Mouse (Mus musculus): Measurements from ENCODE around the gene Anapc11. TPM values are rescaled to one million over a fixed set of nuclear protein-coding genes. Genes with fewer than 3 reads are reported as not detected.

The Anapc11 gene
- total RNA-seq, 2 experiments from 2014 or later, result 75.6 to 87.1 TPM

DNA sequence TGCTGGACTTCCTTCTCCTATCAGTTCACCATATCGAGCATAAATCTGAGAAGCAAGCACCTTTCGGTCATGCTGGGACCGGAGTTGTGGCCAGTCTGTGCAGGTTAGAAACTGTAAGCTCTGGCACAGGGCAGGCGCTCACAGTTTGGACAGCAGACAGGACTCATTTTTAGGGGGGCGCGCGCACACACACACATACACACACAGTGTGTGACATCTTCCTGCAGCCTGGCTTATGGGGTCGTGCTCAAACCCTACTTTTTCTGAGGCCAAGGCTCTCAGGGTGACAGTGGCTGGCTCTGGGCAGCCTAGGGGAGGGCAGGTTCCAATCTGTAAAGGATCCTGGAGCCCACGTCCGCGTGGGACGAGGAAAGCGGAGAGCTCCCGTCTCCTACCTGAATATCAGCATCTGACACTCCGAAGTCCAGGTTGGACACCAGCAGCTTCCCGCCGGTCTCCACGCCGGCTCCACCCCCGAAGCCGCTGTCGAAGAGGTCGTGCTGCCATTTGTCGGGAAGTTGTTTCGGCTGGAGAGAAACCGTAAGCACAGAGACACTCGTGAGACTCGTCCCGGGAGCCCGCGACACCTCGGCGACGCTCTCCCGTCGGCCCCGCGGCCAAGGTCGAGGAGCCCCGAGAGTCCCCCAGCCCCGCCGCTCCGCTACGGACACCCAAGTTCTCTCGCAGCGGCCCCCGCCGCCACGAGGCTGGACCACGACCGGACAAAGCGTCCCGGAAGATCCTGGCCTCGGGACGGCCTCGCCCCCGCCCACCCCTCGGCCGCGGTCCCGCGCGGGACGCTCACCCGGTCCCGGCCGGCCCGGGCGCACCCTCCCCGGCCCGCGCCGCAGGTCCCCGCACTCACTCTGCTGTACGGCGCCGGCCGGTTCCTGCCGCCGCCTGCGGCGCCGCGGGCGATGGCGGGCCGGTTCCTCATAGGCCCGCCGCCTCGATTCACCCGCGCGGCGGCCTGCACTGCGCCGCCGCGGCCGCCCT lies 683 bp upstream of the Anapc11 start:
- intact Hi-C loops (cut with DNase I), result loop anchor here (2.0 kb wide), 1 partner anchor 15 kb away; no protein-coding TSS in a partner anchor
- DNase-seq, result no peak

DNA sequence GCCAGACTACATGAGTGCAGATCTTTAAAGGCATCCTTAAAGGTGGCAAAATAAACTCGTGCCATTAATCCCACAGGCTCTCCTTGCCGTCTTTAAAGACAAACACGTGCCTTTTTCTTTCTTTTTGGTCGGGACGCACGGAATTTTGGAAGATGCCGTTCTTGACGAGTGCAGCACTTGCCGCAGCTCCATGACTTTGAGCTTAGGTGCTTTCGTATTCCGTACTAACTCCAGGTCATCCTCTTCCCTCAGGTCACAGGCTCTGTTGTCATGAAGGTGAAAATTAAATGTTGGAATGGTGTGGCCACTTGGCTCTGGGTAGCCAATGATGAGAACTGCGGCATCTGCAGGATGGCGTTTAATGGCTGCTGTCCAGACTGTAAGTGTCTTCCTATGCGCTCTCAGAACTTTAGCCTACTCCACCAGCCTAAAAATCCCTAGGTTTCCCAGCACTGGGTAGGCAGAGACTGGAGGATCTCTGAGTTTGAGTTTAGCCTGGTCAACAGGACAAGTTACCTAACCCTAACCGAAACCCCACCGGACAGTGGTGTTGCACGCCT lies 849 bp downstream of the Anapc11 start:
- intact Hi-C loops (cut with DNase I), result loop anchor here (2.0 kb wide), 1 partner anchor 16 kb away; no protein-coding TSS in a partner anchor
- no peak for DNase-seq

DNA sequence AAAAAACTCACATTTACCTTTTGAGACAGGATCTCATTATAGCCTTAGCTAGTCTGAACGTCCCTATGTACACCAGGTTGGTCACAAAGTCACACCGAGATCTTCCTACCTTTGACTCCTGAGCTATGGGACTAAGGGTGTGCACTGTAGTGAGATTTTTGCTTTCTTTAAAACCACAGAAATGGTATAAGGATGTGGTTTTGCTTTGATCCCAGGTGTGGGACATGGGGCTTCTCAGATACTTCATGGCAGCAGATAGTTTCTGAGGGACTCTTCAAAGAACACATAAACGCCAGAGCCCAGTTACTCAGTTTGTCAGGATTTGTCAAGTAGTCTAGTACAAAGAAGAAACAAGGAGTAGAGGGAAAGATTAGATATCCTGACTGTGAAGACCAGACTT lies 2.5 kb downstream of the Anapc11 start:
- intact Hi-C loops (cut with DNase I), result no loop called here
- DNase-seq, result no peak

DNA sequence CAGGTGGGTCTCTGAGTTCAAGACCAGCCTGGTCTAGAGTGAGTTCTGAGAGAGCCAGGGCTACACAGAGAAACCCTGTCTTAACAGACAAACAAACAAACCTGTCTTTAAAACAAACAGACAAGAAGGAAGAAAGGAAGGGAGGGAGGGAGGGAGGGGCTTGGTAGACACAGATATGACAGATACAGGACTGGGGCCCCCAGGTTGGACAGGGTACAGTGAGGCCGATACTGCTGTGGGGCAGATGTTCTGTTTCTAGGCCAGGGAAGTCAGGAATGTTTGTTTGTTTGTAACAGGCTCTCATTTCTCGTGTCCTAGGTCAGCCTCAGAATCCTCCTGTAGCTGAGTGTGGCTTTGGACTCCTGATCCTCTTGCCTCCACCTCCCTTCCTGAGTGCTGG lies 5.3 kb downstream of the Anapc11 start:
- intact Hi-C loops (cut with DNase I), result no loop called here
- DNase-seq, result no peak

DNA sequence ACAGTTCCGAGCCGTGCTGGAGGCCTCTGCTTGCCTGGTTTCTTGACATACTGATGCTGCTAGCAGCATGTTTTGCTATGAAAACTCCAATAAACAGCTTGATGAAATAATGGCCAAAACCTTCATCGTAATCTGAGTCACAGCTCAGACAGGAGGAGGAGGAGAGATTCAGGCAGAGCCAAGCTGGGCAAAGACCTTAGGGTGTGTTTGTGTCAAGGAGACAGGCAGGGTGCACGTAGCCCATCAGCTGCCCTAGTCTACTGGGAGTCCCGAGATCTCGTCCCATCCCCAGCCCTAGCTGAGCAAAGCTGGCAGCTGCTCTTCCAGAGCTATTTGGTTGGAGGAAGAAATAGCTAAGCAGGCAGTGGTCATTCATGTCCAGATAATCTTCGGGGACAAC lies 7.4 kb downstream of the Anapc11 start:
- DNase-seq, result no peak
- intact Hi-C loops (cut with DNase I), result no loop called here

DNA sequence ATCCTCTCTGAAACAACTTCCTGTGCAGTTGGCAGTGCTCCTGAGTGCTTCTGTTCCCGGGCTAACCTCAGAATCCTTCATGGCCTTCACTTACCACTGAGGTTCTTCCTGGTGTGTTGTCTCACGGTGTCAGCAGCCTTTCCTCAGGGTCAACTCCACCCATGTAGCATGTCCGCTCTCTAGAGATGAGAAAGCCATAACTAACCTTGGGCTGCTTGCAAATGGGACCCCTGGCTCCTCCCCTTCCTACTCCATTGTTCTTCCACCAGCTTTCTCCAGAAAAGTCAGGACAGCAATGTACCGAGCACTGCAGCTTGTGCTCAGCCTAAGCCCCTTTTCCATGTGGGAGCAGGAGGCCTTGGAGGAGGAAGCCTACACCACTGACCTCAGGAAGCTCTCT lies 8.5 kb downstream of the Anapc11 start:
- DNase-seq, result no peak
- intact Hi-C loops (cut with DNase I), result no loop called here

DNA sequence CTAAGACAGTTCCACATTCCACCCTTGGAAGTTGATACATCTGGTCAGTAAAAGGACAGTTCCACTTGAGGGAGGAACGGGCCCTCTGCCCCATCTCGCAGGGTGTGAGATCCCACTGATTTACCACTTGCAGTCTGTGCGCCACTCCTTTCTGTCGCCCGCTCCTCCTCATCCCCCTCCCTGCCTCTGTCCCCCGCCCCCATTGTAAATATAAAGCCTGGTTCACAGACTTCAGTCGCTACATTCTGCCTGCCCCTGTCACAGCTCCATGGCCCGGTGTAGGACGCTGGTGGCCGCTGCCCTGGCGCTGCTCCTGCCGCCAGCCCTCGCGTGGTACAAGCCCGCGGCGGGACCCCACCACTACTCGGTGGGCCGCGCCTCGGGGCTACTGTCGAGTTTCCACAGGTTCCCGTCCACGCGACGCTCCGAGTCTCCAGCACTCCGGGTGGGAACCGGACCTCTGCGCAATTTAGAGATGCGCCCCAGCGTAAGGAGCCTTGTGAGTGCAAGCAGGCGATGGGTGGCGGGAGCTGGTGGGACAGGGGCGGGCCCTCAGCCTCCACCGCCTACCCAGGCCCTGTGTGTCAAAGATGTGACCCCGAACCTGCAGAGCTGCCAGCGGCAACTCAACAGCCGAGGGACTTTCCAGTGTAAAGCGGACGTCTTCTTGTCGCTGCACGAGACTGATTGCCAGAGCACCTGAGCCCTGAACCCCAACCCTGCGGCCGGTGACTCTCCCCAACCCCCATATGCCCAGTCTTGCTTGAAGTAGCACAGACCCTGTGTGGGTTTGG lies 10.2 kb downstream of the Anapc11 start, which contains the start of gene Npb:
Npb (plus strand) TSS at position 237 of the 794 bp plus-strand sequence.
- intact Hi-C loops (cut with DNase I), result no loop called here
- no peak for DNase-seq

DNA sequence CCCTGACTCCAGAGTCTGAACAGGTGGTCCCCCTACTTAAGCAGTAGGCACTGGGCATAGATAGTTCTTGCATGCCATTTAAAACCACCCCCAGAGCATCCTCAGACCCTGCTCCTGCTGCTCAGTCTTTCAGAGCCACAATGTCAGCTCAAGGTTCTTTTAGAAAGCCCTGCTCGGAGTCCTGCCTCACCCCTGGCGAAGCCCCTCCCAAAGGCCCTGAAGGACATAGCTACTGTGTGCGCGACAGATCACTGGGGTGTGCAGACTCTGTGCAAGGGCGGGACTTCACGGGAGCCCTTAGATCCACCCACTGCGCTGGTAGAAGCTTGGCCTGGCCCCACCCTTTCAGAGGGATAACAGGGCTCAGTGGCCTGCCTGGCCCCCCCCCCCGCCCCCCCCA lies 11.0 kb downstream of the Anapc11 start:
- DNase-seq, result no peak
- intact Hi-C loops (cut with DNase I), result no loop called here

DNA sequence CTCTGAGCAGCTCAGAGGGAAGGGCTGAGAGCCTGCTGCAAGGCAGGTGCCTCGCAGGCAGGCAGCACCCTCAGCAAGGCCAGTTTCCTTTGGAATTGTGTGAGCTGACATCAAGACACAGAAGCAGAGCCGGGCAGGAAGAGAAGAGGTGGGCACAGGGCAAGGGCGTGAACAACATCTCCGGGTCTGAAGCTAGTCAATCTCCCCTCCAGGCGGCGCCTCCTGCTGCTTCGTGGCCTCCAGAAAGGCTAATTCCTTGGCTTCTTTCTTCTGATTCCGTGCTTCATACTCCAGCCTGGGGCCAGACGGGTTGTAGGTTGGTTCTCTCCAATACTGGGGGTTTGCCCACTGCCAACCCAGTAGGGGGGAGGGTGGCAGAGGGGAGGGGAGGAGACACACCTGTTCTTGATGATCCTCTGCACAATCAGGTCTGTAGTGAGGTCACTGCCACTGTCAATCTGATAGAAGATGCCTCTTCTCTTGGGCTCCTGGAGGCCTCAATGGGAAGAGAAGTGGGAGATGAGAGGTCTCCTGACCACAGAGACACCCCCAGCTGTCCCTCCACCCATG lies 12.3 kb downstream of the Anapc11 start:
- DNase-seq, result no peak
- intact Hi-C loops (cut with DNase I), result no loop called here

DNA sequence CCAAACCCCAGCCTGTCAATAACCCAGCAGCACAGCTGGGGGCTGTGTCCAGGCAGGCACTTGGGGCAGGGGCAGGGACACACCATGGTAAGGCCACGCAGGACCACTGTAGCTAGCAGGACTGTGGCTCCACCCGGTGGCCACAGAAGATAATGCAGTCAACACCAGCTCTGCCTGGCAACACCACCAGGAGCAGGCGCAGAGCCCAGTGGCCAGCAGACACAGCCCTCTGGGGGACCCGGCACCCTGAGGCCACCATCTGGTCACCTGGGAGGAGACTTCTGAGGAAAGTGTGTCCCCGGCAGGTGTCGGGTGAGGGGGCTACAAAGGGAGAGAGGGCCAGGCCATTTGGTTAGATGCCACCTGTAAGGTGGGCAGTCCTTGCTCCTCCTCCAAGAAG lies 14.5 kb downstream of the Anapc11 start:
- DNase-seq, result peak; percentile 73 to 82
- intact Hi-C loops (cut with DNase I), result loop anchor here (1.0 kb wide), 2 partner anchors 96 to 123 kb away; no protein-coding TSS in a partner anchor

DNA sequence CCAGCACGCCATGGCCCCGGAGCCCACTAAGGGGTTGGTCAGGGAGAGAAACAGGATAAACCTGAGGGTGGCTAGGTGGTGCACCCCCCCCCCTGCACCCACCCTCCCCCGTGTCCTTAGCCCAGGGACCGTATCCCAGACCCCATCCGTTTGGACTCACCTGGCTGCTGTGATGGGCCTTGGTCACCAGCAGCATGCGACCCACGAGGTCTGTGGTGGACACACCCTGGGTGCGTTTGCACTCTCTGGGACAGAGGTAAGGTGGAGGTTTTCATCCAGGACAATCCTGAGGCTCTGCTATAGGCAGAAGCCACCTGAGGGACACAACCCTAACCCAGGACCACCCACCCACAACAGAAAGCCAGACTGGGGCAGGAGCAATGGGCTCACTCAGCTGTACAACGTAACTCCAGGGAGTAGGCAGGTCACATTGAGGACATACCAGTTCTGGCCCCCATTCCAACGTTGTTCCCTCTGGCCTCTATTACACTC lies 15.3 kb downstream of the Anapc11 start:
- intact Hi-C loops (cut with DNase I), result no loop called here
- no peak for DNase-seq

DNA sequence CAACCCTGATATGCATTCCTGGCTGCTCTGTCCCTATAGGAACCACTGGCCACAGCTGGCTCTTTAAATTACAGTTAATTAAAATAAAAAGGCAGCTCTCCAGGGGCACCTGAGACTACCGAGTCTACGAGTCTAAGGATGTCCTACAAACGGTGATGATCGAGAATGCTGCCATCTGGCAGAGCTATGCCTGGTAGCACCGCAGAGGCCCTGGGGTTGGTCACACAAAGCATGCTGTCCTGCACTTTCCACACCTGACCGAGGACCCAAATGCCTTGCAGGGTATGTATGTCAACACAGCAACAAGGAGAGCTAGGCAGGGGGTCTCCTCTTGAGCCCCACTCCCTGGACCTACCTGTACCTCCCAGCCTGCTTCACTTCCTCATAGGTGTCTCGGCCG lies 15.8 kb downstream of the Anapc11 start:
- intact Hi-C loops (cut with DNase I), result no loop called here
- DNase-seq, result no peak

DNA sequence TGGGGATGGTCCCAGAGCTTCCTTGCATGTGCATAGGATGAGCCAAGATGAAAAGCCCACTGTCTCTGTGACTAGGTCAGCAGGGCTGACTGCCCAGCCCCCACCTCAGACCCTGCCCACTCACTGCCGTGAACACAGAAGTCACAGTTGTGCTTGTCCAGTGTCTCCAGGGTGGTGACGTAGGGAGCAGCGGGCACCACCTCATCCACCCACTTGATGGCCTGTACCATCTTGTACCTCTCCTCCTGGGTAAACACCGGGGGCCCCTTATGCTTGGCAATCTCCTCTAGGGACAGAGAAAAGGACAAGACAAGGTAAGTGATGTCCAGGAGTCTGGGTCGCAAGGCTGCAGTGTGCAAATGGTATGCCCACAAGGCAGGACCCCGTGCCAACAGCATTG lies 16.9 kb downstream of the Anapc11 start:
- intact Hi-C loops (cut with DNase I), result no loop called here
- DNase-seq, result no peak

DNA sequence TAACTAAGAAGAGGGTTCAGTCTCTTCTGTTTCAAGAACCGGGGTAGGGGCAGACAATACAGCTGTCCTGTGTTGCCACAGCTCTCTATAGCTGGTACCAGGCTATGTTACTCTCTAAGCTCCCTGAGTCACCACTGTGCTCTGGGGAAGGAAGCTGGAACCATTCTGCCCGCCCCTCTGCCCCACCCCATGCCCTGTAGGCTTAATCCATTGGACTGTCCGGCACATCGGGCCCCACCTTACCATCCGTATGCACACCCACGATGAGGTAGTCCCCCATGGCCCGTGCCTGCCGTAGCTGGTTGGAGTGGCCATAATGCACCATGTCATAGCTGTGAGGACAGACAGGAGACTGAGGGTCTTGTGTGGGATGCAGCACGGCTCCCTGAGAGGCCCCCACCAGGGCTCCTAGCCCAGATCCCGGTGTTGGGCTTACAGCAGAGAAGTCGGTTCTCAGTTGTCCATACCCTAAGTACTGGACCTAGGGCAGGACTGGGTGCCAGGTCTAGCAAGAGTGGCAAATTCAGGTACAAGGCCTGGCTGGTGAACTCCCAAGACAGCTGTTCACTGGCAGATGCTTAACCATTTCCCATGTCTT lies 17.5 kb downstream of the Anapc11 start:
- no peak for DNase-seq
- intact Hi-C loops (cut with DNase I), result no loop called here

DNA sequence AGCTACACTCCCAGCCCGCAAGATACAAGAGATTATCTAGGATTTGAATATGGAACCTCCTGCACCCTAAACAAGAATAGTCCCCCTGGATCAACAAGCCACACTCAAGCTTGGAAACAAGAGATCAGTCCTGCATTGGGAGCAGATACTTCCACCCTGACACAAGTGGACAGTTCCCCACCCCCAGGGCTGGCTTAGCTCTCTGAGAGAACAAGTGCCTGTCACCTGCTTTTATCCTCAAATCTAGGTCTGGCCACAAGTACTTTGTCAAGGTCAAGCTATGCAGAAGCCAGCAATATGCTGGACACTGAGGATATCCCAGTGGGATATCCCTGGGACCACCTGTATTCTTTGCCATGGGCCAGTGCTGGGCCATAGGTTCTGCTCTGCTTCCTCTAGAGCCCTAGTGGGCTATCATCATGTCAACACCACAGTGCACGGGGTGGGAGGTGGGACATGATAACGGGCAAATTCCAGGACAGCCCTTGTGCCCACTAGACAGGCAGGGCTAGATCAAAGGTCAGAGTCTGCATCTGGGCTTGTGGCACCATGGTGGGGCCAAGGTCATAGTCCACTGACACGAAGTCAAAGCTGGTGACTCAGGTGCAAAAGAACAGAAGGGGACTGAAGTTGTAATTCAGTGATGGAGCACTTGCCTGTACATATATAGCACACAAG lies 18.5 kb downstream of the Anapc11 start:
- DNase-seq, result no peak
- intact Hi-C loops (cut with DNase I), result no loop called here

DNA sequence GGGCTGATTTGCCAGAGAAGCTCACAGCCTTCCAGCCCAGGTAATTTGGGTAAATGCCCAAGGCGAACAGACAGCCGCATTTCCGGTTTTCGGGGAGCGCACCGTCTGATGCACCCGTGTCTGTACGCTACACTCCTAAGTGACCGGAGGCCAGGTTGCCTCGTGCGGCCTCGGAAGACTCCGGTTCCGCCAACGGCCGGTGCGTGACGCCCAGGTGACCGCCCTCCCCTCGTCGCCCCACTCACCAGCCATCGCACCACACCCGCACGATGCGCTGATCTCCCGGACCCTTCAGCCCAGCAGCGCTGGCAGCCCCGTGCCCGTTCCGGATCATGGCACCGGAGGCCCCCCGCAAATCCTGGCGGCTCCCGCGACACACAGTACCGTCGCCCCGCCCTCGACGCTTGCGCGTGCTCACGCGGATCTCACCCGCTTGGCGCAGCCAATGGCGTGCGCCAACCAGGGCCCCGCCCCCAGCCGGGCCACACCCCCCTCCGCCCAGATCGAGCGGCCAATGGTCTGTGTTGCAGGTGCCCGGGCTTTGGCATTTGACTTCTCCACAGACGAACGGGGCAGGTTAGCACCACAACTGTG lies 19.4 kb downstream of the Anapc11 start, which contains the start of gene Pcyt2:
Pcyt2 (minus strand) TSS at position 418 of the 594 bp plus-strand sequence.
- DNase-seq, result peak; percentile 84 to 86
- intact Hi-C loops (cut with DNase I), result no loop called here

DNA sequence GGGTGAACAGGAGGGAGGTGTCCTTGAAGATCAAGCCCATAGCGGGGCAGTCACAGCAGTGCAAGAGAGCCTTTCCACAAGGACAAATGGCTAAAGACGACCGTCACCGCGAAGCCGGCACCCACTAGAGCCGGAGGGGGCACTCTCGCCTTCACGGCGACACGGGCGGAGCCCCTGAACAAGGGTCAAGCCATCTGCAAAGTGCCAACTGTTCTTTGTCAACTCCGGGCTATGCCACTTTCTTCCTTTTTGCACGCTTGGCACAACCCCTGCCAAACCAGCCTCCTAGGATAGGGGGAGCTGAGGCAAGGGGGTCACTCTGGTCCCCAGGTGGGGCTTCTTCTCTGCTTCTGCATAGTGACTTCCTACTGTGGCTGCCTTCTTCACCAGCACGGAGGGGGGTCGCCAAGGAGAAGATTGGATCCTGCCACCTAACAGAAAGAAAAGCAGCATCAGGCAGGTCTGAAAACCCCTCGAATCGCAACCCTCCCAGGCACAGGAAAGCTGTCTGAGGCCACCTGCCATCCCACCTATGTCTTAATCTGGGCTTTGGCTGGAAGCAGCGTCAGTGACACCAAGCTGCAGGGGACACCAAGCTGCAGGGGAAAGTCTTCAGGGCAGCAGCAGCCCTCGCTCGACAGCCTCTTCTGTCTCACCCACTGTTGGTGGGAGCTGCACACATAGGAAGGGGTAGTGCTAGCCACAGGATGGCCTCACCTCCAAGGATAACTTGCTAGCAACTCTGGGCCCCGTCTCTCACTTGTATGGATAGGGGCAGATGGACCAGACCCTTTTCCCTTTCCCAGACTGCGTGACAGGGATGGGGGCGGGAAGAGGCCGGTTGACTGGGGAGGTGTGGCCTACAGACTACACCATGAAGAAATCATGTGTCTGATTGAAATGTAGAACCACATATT lies 20.7 kb downstream of the Anapc11 start:
- DNase-seq, result no peak
- intact Hi-C loops (cut with DNase I), result no loop called here

DNA sequence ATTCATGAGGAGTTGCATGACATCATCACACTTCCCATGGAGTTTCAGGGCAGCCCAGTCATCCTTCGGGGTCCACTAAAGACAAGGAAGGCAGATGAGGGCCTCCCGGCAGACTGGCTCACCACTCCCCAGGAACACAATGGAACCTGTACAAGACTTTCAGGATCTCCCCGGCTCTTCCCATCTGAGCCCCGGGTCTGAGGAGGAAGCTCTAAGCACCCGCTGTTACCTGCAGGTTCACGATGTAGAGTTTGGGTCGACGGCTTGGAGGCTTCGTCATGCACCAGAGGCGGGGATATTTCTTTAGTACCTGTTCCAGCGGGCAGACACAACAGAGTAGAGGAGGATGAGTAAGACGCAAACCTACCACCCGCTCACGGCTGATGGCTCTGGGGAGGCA lies 22.0 kb downstream of the Anapc11 start:
- no peak for DNase-seq
- intact Hi-C loops (cut with DNase I), result no loop called here

All from heart, postnatal 36 days (tissue).